Mouse (Mus musculus) MEL (cell line): Measurements from ENCODE around the gene Ube2o.
A peak's percentile ranks its signal among the peaks of the same experiment; 100 is the strongest.

Experiments used
- CTCF ChIP-seq, 3 experiments: IDR thresholded peaks in 2 of 3; conservative IDR thresholded peaks in 1 of 3; 2 replicates each; pipeline ENCODE4 v1.5.1; 2011 to 2012; ENCODE audit warnings: low read length in 3 of 3, low read depth in 2 of 3, mild to moderate bottlenecking in 2 of 3, improper control_type of control experiment in 1 of 3, inconsistent platforms in 1 of 3, mixed read lengths in 1 of 3, moderate library complexity in 1 of 3; ENCODE audit not compliant: control insufficient read depth in 1 of 3, insufficient read depth in 1 of 3, poor library complexity in 1 of 3, severe bottlenecking in 1 of 3
- POLR2A ChIP-seq, 2 experiments: IDR thresholded peaks; 2 replicates each; pipeline ENCODE4 v1.6.1; 2011 to 2012; ENCODE audit warnings: low read length in 2 of 2, mild to moderate bottlenecking in 2 of 2, control low read depth in 1 of 2, improper control_type of control experiment in 1 of 2, low read depth in 1 of 2, moderate library complexity in 1 of 2; ENCODE audit not compliant: control insufficient read depth in 1 of 2, insufficient read depth in 1 of 2, poor library complexity in 1 of 2
- POLR2AphosphoS2 ChIP-seq: IDR thresholded peaks from 2 replicates; pipeline ENCODE4 v1.6.1; 2011; ENCODE audit warnings: low read length, improper control_type of control experiment

DNA sequence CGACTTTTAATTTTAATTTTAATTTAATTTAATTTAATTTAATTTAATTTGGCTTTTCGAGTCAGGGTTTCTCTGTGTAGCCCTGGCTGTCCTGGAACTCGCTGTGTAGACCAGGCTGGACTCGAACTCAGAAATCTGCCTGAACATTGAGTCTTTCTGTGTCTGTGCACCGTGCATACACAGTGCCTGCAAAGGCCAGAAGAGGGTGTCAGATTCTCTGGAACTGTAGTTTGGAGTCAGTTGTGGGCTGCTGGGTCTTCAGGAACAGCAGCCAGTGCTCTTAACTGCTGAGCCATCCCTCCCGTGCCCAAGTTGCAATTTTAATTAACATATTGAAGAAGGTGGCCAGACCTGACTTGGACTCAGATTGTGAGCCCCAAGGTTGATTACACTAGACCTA lies 89.9 kb downstream of the Ube2o start:
- TF ChIP-seq POLR2A (IDR thresholded peaks at IDR 0.05; ENCODE audit: control insufficient read depth in 1 of 2, insufficient read depth in 1 of 2, low read depth in 1 of 2, low read length in 2 of 2, poor library complexity in 1 of 2) (no peak), CTCF (IDR thresholded peaks at IDR 0.05 in 2 of 3, conservative IDR thresholded peaks at IDR 0.05 in 1 of 3; ENCODE audit: control insufficient read depth in 1 of 3, insufficient read depth in 1 of 3, low read depth in 2 of 3, low read length in 3 of 3, poor library complexity in 1 of 3, severe bottlenecking in 1 of 3) (peak in 1 of 3 experiments; percentile 43; a peak in 3 of 6 replicates), POLR2AphosphoS2 (no peak)
